Mouse (Mus musculus): ENCODE results near the gene Tmem243.

Gene Tmem243

DNA sequence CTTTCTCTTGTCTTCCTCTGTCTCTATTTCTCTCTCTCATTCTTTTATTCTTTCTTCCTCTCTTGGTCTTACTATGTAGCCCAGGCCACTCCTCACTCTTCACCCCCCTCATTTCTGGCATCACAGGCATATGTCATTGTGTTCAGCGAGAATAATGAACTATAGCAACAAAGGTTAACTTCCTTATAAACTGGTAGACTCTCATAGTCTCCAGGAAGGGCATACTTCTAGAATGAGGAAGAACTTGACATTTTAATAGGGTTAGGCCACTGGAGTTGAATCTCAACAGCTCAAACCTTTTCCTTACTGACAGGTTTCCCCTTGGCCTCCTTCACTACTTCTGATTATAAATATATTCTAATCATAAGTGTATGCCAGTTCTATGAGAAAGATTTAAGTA, 86.0 kb downstream of the Tmem243 start:
- DNase-seq, result no peak
